Mouse (Mus musculus) forebrain, embryonic 11.5 days (tissue): ENCODE data around the gene Tmc2. TPM values are rescaled to one million over a fixed set of nuclear protein-coding genes. Genes with fewer than 3 reads are reported as not detected.

Source experiments
- ATAC-seq: fragments of 200-750 bp; cut with Nextera tagmentation; replicated peaks from 2 replicates; pipeline ENCODE4 v1.8.0; 2017; ENCODE audit warnings: moderate TSS enrichment; ENCODE audit not compliant: low FRiP score
- DNase-seq: peaks from one replicate; pipeline ENCODE4 v3.0.0-alpha.2; 2017; ENCODE audit warnings: low spot score
- H3K27ac ChIP-seq: fragments of 300-500 bp; sonication (generic); 2 replicates; pipeline ENCODE4 v1.5.1; 2014; ENCODE audit warnings: low read depth, low read length
- H3K27me3 ChIP-seq: fragments of 300-500 bp; sonication (generic); 2 replicates; pipeline ENCODE4 v1.6.1; 2014; ENCODE audit warnings: mild to moderate bottlenecking, low read length, mixed read lengths; ENCODE audit not compliant: control insufficient read depth, insufficient read depth
- H3K36me3 ChIP-seq: fragments of 300-500 bp; sonication (generic); 2 replicates; pipeline ENCODE4 v1.6.1; 2014; ENCODE audit warnings: mild to moderate bottlenecking, low read length, moderate library complexity, mixed read lengths; ENCODE audit not compliant: control insufficient read depth, insufficient read depth
- H3K4me1 ChIP-seq: fragments of 300-500 bp; sonication (generic); replicated peaks from 2 replicates; pipeline ENCODE4 v1.6.1; 2014; ENCODE audit warnings: low read length, mixed read lengths; ENCODE audit not compliant: control insufficient read depth, insufficient read depth
- H3K4me2 ChIP-seq: fragments of 300-500 bp; sonication (generic); 2 replicates; pipeline ENCODE4 v1.6.1; 2014; ENCODE audit warnings: low read depth, mild to moderate bottlenecking, low read length, moderate library complexity, mixed read lengths; ENCODE audit not compliant: severe bottlenecking
- H3K4me3 ChIP-seq: fragments of 300-500 bp; sonication (generic); 2 replicates; pipeline ENCODE4 v1.5.1; 2014; ENCODE audit warnings: low read depth, low read length
- H3K9ac ChIP-seq: fragments of 300-500 bp; sonication (generic); 2 replicates; pipeline ENCODE4 v1.6.1; 2014; ENCODE audit warnings: low read length
- H3K9me3 ChIP-seq: fragments of 300-500 bp; sonication (generic); 2 replicates; pipeline ENCODE4 v1.6.1; 2016; ENCODE audit warnings: low read length, mixed read lengths; ENCODE audit not compliant: control insufficient read depth
- WGBS: fragments of 180-500 bp; shearing (Covaris S2); extraction: QIAGEN DNeasy Blood & Tissue Kit; methylation state at CpG from one replicate; pipeline ENCODE4 v1.1.7; 2014; 5-methylcytosine and 5-hydroxymethylcytosine counted together
- polyA plus RNA-seq: library from polyadenylated mRNA; unstranded; fragments of >200 nt; fragmentation: Nextera tagmentation; extraction: Ambion mirVana; gene quantifications from 2 replicates; pipeline ENCODE4 v1.2.1, GENCODE M21; 2014

Gene Tmc2
- polyA plus RNA-seq, 1 experiment from 2014 or later = 0.05 TPM

DNA sequence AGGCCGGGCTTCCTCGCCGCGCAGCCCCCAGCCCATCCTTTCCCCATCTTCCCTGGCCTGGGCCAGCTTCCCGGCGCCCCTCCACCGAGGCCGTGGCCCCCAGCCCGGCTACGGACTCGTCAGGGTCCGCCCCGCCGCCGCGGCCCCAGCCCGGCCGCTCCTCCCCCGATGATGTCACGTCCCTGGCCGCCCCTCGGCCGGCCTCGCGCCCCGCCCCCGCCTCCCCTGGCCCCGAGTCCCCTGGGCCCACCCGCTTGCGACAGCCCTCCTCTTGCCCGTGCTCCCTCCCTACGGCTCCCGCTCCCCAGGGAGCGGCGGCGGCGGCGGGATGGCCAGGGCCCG lies 99.9 kb downstream of the Tmc2 start, which contains the start of gene Ebf4:
Gene Ebf4, plus strand, starts transcription at position 234 of the 342 bp plus-strand sequence.
- Histone ChIP-seq H3K27ac (peak within 1 kb of the TSS; percentile 41), H3K27me3 (peaks cover 4% of the 10 kb centered on the region), H3K4me3 (peak within 1 kb of the TSS; percentile 81), H3K9me3 (no peaks in the 10 kb centered on the region), H3K4me1 (peaks cover 10% of the 10 kb centered on the region), H3K36me3 (no peaks in the 10 kb centered on the region), H3K9ac (peak within 1 kb of the TSS; percentile 82), H3K4me2 (peak within 1 kb of the TSS; percentile 76)
- DNase-seq (peak; percentile 91), ATAC-seq (peak; percentile 85)
- 0% methylated on average over 29 of the region's 39 CpGs for WGBS

DNA sequence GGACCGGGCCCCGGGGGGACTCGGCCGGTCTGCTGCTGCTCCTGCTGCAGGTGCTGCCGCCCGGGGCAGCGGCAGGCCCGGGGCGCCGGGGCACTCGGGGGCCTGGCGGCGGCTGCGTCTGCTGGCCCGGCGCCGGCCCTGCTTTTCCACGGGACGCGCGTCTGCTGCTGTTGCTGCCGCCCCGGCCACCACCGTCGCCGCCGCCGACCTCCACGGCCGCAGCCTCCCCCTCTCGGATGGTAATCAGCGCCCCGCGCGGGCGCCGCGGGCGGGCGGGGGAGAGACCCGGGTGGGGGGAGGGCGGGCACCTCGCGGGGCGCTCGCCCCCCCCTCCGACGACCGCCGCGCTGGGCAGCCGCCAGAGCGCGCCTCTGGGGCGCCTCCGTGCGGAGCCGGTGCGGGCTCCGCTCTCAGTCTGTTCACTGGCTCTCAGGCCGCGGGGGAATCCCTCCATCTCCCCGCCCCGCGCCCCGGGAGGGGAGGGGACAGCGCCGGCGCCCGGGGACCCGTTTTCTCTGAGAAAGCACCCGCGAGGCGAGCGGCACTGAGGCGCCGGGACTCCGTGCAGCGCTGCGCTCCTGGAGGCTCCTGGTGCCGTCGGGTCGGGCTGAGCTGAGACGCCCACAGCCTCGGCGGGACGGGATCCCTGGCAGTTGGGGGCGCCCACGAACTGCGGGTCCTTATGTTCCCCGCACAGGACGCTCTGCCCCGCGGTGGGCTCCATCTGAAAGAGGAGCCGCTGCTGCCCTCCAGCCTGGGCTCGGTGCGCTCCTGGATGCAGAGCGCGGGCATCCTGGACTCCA lies 100.5 kb downstream of the Tmc2 start:
- Histone ChIP-seq H3K4me3 (peak overlapping the region; percentile 81), H3K36me3 (no peaks in the 10 kb centered on the region), H3K27me3 (peaks cover 4% of the 10 kb centered on the region), H3K9me3 (no peaks in the 10 kb centered on the region), H3K4me2 (peak overlapping the region; percentile 76), H3K4me1 (peaks cover 10% of the 10 kb centered on the region), H3K9ac (peak overlapping the region; percentile 82), H3K27ac (peak overlapping the region; percentile 41)
- peak; percentile 84 for DNase-seq
- peak; percentile 75 for ATAC-seq
- under 1% methylated on average over 69 of the region's 99 CpGs for WGBS

DNA sequence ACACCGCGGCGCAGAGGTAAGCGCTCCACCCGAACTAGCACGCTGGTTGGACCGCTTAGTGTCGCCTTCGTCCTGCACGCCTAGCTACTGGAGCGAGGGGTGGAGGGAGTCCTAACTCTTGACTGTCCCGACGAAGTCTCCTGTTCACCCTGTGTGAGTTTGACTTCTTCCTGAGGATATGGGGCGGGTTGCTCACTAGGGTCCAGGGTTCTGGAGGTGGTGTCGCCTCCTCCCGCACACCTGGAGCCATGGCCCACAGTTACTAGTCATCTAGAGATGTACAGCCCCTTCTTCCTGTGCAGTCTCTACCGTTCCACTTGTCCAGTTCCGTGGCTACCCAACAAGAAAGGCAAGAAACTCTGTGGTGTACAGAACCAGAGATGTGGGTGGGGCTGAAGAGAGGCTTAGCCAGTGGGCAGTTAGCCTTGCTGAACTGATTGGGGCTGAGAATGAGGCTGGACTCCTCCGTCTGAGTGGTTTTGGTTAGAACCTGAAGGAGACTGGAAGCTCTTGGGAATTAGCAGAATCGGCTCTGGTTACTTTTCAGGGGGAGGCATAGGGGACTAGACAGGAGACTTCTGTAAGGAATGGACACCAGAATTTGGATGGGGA lies 101.2 kb downstream of the Tmc2 start:
- Histone ChIP-seq H3K9ac (peak overlapping the region; percentile 82), H3K4me2 (peak overlapping the region; percentile 76), H3K27ac (no peak overlapping the region), H3K9me3 (no peaks in the 10 kb centered on the region), H3K4me1 (peaks cover 10% of the 10 kb centered on the region), H3K27me3 (peaks cover 4% of the 10 kb centered on the region), H3K4me3 (peak overlapping the region; percentile 81), H3K36me3 (no peaks in the 10 kb centered on the region)
- ATAC-seq (peak; percentile 7), DNase-seq (no peak)
- WGBS = 3% methylated on average over 20 of the region's 20 CpGs

DNA sequence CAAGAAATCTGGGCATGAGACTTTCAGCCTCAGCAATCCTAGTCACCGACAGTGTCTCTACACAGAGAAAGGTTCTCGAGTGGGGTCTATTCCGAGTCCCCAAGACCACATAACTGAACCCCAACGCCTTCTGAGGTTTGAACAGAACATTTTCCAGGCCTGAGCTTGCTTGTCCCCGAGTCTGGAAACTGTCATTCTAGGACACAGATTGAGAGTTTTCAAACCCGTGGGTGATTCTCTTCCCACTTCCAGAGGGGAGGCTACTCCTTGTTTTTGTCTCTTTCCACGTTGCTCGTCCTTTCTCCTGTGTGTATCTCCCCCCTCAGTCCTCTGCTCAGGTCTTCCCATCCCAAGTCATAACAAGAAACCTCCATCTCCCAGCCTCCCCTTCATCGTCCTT lies 102.6 kb downstream of the Tmc2 start:
- H3K9ac ChIP-seq = no peak overlapping the region
- peaks cover 4% of the 10 kb centered on the region for H3K27me3 ChIP-seq
- H3K4me3 ChIP-seq = no peak overlapping the region
- DNase-seq (no peak), ATAC-seq (no peak)
- H3K36me3 ChIP-seq = no peaks in the 10 kb centered on the region
- H3K27ac ChIP-seq = no peak overlapping the region
- H3K9me3 ChIP-seq = no peaks in the 10 kb centered on the region
- H3K4me2 ChIP-seq = no peak overlapping the region
- 82% methylated on average over 9 of the region's 9 CpGs for WGBS
- H3K4me1 ChIP-seq = peaks cover 10% of the 10 kb centered on the region

DNA sequence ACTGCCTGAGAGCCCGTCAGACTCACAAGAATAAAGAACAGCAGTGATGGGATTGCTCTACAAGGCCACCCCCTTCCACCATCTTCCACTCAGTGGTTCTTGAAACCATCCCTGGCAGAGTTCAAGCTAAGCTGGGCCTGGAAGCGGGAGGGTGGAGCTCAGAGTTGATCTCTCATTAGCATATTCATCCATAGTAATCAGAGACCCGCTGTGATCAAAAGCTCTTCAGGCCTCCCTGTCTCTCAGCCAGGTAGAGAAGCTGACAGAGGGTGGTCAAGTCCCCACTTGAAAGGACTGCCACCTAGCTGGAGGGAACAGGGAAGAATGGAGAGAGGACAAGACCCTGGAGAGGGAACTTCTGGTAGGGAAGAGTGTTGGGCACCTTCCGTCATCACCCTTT lies 108.0 kb downstream of the Tmc2 start:
- no peak overlapping the region for H3K4me2 ChIP-seq
- no peak overlapping the region for H3K27ac ChIP-seq
- H3K36me3 ChIP-seq = no peaks in the 10 kb centered on the region
- 49% methylated on average over 4 of the region's 4 CpGs for WGBS
- ATAC-seq = no peak
- no peak overlapping the region for H3K9ac ChIP-seq
- H3K27me3 ChIP-seq = no peaks in the 10 kb centered on the region
- H3K4me3 ChIP-seq = no peak overlapping the region
- H3K4me1 ChIP-seq = no peaks in the 10 kb centered on the region
- DNase-seq = no peak
- no peaks in the 10 kb centered on the region for H3K9me3 ChIP-seq

Other genes starting within 250 kb of the Tmc2 start
- gene Tgm3, start 182.8 kb upstream of the Tmc2 start, polyA plus RNA-seq = not detected in 2 replicates
- gene Tgm6, start 82.8 kb upstream of the Tmc2 start, polyA plus RNA-seq = not detected in 2 replicates
- gene Snrpb, start 15.8 kb upstream of the Tmc2 start, polyA plus RNA-seq = 733 and 765 TPM in 2 replicates
- 375 and 381 TPM in 2 replicates for gene Nop56, start 79.2 kb downstream of the Tmc2 start, polyA plus RNA-seq
- 138 and 158 TPM in 2 replicates for gene Idh3b, start 89.4 kb downstream of the Tmc2 start, polyA plus RNA-seq
- 2.5 and 2.8 TPM in 2 replicates for gene Ebf4, start 100.0 kb downstream of the Tmc2 start, polyA plus RNA-seq
- 27.1 and 29.9 TPM in 2 replicates for gene Cpxm1, start 202.4 kb downstream of the Tmc2 start, polyA plus RNA-seq
- not detected in 2 replicates for gene Gm28372, start 210.0 kb downstream of the Tmc2 start, polyA plus RNA-seq
- gene 1700020A23Rik, start 210.1 kb downstream of the Tmc2 start, polyA plus RNA-seq = not detected in 2 replicates
- gene Tmem239, start 211.3 kb downstream of the Tmc2 start, polyA plus RNA-seq = not detected in 2 replicates
- gene Vps16, start 229.1 kb downstream of the Tmc2 start, polyA plus RNA-seq = 95.8 and 103 TPM in 2 replicates
- 9.6 and 12.2 TPM in 2 replicates for gene Pced1a, start 229.5 kb downstream of the Tmc2 start, polyA plus RNA-seq